21 mouse cellular contexts compared by ENCODE assay signal in the genomic region with DNA sequence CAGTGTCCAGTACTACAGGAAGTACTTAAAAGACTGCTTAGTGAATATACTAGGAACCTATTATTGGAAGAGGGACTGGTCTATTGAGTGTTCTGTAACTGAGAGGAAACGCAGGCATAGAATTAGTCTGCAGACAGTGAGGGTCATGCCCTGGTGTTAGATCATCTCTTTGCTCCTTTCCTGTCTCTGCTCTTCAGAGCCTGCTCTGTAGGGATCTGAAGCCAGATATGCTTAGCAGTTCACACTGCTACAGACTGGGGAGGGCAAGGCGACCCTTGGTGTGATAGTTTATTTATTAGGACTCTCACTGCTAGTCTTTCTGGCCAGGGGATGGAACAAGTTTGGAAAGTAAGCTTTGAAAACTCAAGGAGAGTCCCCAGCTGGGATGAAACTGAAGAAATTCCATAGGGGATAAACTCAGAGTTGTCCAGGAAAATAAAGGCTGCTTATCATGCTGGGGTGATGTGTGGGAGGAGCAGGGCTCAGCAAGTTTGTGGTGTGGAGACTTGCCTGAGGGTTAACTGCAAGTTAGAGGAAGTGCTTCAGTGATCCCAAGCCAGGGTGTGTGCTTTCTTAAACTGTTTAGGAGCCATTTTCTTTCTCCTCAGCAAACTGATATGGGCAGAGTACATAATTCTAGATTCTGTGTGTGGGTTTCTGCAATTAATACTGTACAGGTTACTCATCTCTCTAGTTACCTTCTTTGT. TPM values are rescaled to one million over a fixed set of nuclear protein-coding genes. Genes with fewer than 3 reads are reported as not detected.
DNase-seq lines count a peak whose midpoint lies in the region; ATAC-seq and TF ChIP-seq lines count a peak whose summit lies in the region.
"Had no signal": no experiment of that assay in that cellular context is flagged by ENCODE, and none has a peak within 500 bp of the region (broad histone marks: within the 10 kb centered on the region; RNA-seq: fewer than 3 reads in every experiment).

No protein-coding gene starts in this region.

- WGBS in heart, embryonic 16.5 days, result 33% methylated on average over 2 of the region's 2 CpGs
- WGBS in lung, embryonic 15.5 days, result 28% methylated on average over 2 of the region's 2 CpGs
- WGBS in forebrain, embryonic 15.5 days, result 85% methylated on average over 2 of the region's 2 CpGs

- no peak overlapping the region for H3K4me2 ChIP-seq in heart, embryonic 16.5 days (ENCODE audit: low read depth, low read length)
- no peak overlapping the region for H3K4me2 ChIP-seq in lung, embryonic 15.5 days
- no peak overlapping the region for H3K4me2 ChIP-seq in forebrain, embryonic 15.5 days (replicated peaks)
- H3K4me2 ChIP-seq: hindbrain, embryonic 12.5 days; liver, embryonic 12.5 days had no signal

- ATAC-seq in heart, embryonic 16.5 days (replicated peaks; ENCODE audit: extremely low read depth, insufficient read depth, low FRiP score), result no peak
- no peak for ATAC-seq in lung, embryonic 15.5 days (ENCODE audit: borderline replicate concordance, extremely low read depth, low FRiP score, low TSS enrichment)
- peak; percentile 69 for ATAC-seq in Patski
- ATAC-seq in erythroblast, adult 5-6 weeks (replicated peaks; ENCODE audit: low FRiP score, poor library complexity, severe bottlenecking), result no peak
- no peak for ATAC-seq in forebrain, embryonic 15.5 days (replicated peaks)
- ATAC-seq: liver, embryonic 12.5 days had no signal

- intact Hi-C loops in heart, postnatal 36 days (cut with DNase I), result loop anchor here (2.0 to 10.0 kb wide), 2 partner anchors 49 to 575 kb away; no protein-coding TSS in a partner anchor

- 0 out of 2 replicates have a peak, but pooled peaks cover 4% of the 10 kb centered on the region for H3K4me1 ChIP-seq in heart, embryonic 16.5 days (ENCODE audit: control insufficient read depth, insufficient read depth, low read length)
- H3K4me1 ChIP-seq in lung, embryonic 15.5 days, result peaks cover 15% of the 10 kb centered on the region
- H3K4me1 ChIP-seq in megakaryocyte, embryonic 14.5 days, result peaks cover 81% of the 10 kb centered on the region
- no peaks in the 10 kb centered on the region for H3K4me1 ChIP-seq in forebrain, embryonic 15.5 days
- H3K4me1 ChIP-seq: hindbrain, embryonic 12.5 days; liver, embryonic 12.5 days had no signal

- H3K9me3 ChIP-seq in heart, embryonic 16.5 days (replicated peaks; ENCODE audit: control insufficient read depth, low read length), result no peaks in the 10 kb centered on the region
- H3K9me3 ChIP-seq in lung, embryonic 15.5 days, result no peaks in the 10 kb centered on the region
- no peaks in the 10 kb centered on the region for H3K9me3 ChIP-seq in megakaryocyte, embryonic 14.5 days
- H3K9me3 ChIP-seq in forebrain, embryonic 15.5 days, result no peaks in the 10 kb centered on the region
- H3K9me3 ChIP-seq: hindbrain, embryonic 12.5 days; liver, embryonic 12.5 days had no signal

- no peaks in the 10 kb centered on the region for H3K27me3 ChIP-seq in heart, embryonic 16.5 days (ENCODE audit: control insufficient read depth, insufficient read depth, low read length)
- H3K27me3 ChIP-seq in lung, embryonic 15.5 days, result no peaks in the 10 kb centered on the region
- no peaks in the 10 kb centered on the region for H3K27me3 ChIP-seq in Patski
- H3K27me3 ChIP-seq in megakaryocyte, embryonic 14.5 days (replicated peaks), result no peaks in the 10 kb centered on the region
- H3K27me3 ChIP-seq in forebrain, embryonic 15.5 days, result no peaks in the 10 kb centered on the region
- H3K27me3 ChIP-seq: hindbrain, embryonic 12.5 days; liver, embryonic 12.5 days had no signal

- TF ChIP-seq CTCF in Patski (IDR thresholded peaks at IDR 0.05), result no peak

- CTCF ChIA-PET in Patski (lab: Charles Lee), result interaction anchor here (0.7 to 2.0 kb wide), 5 partner anchors 9 to 57 kb away, joined by 3 to 9 read pairs (median 3); no protein-coding TSS in a partner anchor

- POLR2A ChIA-PET in Patski (lab: Charles Lee), result interaction anchor here (0.6 kb wide), 1 partner anchor 1565 kb away, joined by 4 read pairs; no protein-coding TSS in a partner anchor

- DNase-seq in heart, postnatal 36 days, result no peak
- DNase-seq in lung, postnatal 14 days, result no peak
- DNase-seq in Patski (ENCODE audit: low read depth, low spot score), result no peak
- DNase-seq: adrenal gland, adult 8-10 months; cerebellum, adult 2 months; gastrocnemius, postnatal 25 days; kidney, postnatal 36 days; right cerebral cortex, postnatal 25 days; thymus, adult 2 months had no signal

- H3K4me3 ChIP-seq in heart, embryonic 16.5 days (ENCODE audit: low read length), result no peak overlapping the region
- H3K4me3 ChIP-seq in lung, embryonic 15.5 days, result no peak overlapping the region
- H3K4me3 ChIP-seq in megakaryocyte, embryonic 14.5 days (replicated peaks), result peak overlapping the region; percentile 76
- H3K4me3 ChIP-seq in forebrain, embryonic 15.5 days, result no peak overlapping the region
- H3K4me3 ChIP-seq: hindbrain, embryonic 12.5 days; liver, embryonic 12.5 days had no signal

- H3K36me3 ChIP-seq in heart, embryonic 16.5 days (ENCODE audit: control insufficient read depth, insufficient read depth), result no peaks in the 10 kb centered on the region
- H3K36me3 ChIP-seq in lung, embryonic 15.5 days, result no peaks in the 10 kb centered on the region
- H3K36me3 ChIP-seq in megakaryocyte, embryonic 14.5 days (replicated peaks; ENCODE audit: low read length), result peaks cover 30% of the 10 kb centered on the region
- H3K36me3 ChIP-seq in forebrain, embryonic 15.5 days, result no peaks in the 10 kb centered on the region
- H3K36me3 ChIP-seq: hindbrain, embryonic 12.5 days; liver, embryonic 12.5 days had no signal

- H3K9ac ChIP-seq in heart, embryonic 16.5 days (ENCODE audit: low read length), result no peak overlapping the region
- H3K9ac ChIP-seq in lung, embryonic 15.5 days, result no peak overlapping the region
- no peak overlapping the region for H3K9ac ChIP-seq in forebrain, embryonic 15.5 days (replicated peaks)
- H3K9ac ChIP-seq: hindbrain, embryonic 12.5 days; liver, embryonic 12.5 days had no signal

- H3K27ac ChIP-seq in heart, embryonic 16.5 days (ENCODE audit: low read length), result peak overlapping the region; percentile 1; the same call in 1 of the 2 replicates
- H3K27ac ChIP-seq in lung, embryonic 15.5 days, result peak overlapping the region; percentile 71
- no peak overlapping the region for H3K27ac ChIP-seq in forebrain, embryonic 15.5 days (replicated peaks)
- H3K27ac ChIP-seq: hindbrain, embryonic 12.5 days; liver, embryonic 12.5 days had no signal

- in situ Hi-C loops in Patski (cut with MboI; ENCODE audit: low pct_unique_long_range_greater_than_20kb), result loop anchor here (5.0 kb wide), 2 partner anchors 48 to 577 kb away; no protein-coding TSS in a partner anchor

RNA-seq across cellular contexts. Expression of a gene that starts 16.7 kb away (rescaled TPM):
- 2.8 and 4.0 TPM in 2 replicates for polyA plus RNA-seq in heart, embryonic 16.5 days (2015; fragmentation: Nextera tagmentation; extraction: Ambion mirVana)
- 1 to 10 TPM; 5.0 to 5.8 TPM for total RNA-seq in heart, postnatal 36 days (2021)
- polyA plus RNA-seq in lung, embryonic 15.5 days (2015; fragmentation: Nextera tagmentation; extraction: Ambion mirVana), result 19.1 and 24.7 TPM in 2 replicates
- 0.33 TPM for polyA plus RNA-seq in Patski (2021)
- polyA plus RNA-seq in megakaryocyte, embryonic 14.5 days (2012; ENCODE audit: insufficient read depth, low replicate concordance), result 0.62 TPM in 1 of 2 replicates, not detected in the other
- total RNA-seq in erythroblast, adult 5-6 weeks (2015; ENCODE audit: low replicate concordance), result 0.96 and 4.0 TPM in 2 replicates
- 0.98 and 3.1 TPM in 2 replicates for total RNA-seq in erythroblast, adult 5-6 weeks (2017; ENCODE audit: low replicate concordance)
- 3.0 and 3.5 TPM in 2 replicates for polyA plus RNA-seq in forebrain, embryonic 15.5 days (2015; fragmentation: Nextera tagmentation; extraction: Ambion mirVana)

RNA-seq across cellular contexts. Expression of a gene that starts 24.8 kb away (rescaled TPM):
- 0.36 and 1.1 TPM in 2 replicates for polyA plus RNA-seq in heart, embryonic 16.5 days (2015; fragmentation: Nextera tagmentation; extraction: Ambion mirVana)
- total RNA-seq in heart, postnatal 36 days (2021), result not detected
- 0.21 and 0.29 TPM in 2 replicates for polyA plus RNA-seq in lung, embryonic 15.5 days (2015; fragmentation: Nextera tagmentation; extraction: Ambion mirVana)
- polyA plus RNA-seq in Patski (2021), result not detected
- not detected in 2 replicates for polyA plus RNA-seq in megakaryocyte, embryonic 14.5 days (2012; ENCODE audit: insufficient read depth, low replicate concordance)
- total RNA-seq in erythroblast, adult 5-6 weeks (2015; ENCODE audit: low replicate concordance), result not detected in 2 replicates
- not detected in 2 replicates for total RNA-seq in erythroblast, adult 5-6 weeks (2017; ENCODE audit: low replicate concordance)
- 0.15 TPM in 1 of 2 replicates, not detected in the other for polyA plus RNA-seq in forebrain, embryonic 15.5 days (2015; fragmentation: Nextera tagmentation; extraction: Ambion mirVana)
- total RNA-seq: adrenal gland, adult 8-10 months; gastrocnemius, postnatal 25 days; layer of hippocampus, postnatal 25 days; left cerebral cortex, postnatal 36 days; monocyte, adult 5-6 weeks; neutrophil, adult 5-6 weeks had no signal
- polyA plus RNA-seq: cerebellum, adult 2 months; frontal cortex, adult 2 months; hindbrain, embryonic 12.5 days; liver, embryonic 12.5 days had no signal

RNA-seq across cellular contexts. Expression of a gene that starts 40.6 kb away (rescaled TPM):
- polyA plus RNA-seq in heart, embryonic 16.5 days (2015; fragmentation: Nextera tagmentation; extraction: Ambion mirVana), result 0.85 and 1.1 TPM in 2 replicates
- total RNA-seq in heart, postnatal 36 days (2021), result 1 to 10 TPM in 1 of 2 experiments, under 1 TPM in 1; 0.64 to 1.1 TPM
- 1.4 and 1.6 TPM in 2 replicates for polyA plus RNA-seq in lung, embryonic 15.5 days (2015; fragmentation: Nextera tagmentation; extraction: Ambion mirVana)
- not detected for polyA plus RNA-seq in Patski (2021)
- not detected in 2 replicates for polyA plus RNA-seq in megakaryocyte, embryonic 14.5 days (2012; ENCODE audit: insufficient read depth, low replicate concordance)
- 1.7 and 9.8 TPM in 2 replicates for total RNA-seq in erythroblast, adult 5-6 weeks (2015; ENCODE audit: low replicate concordance)
- 1.7 and 2.2 TPM in 2 replicates for total RNA-seq in erythroblast, adult 5-6 weeks (2017; ENCODE audit: low replicate concordance)
- polyA plus RNA-seq in forebrain, embryonic 15.5 days (2015; fragmentation: Nextera tagmentation; extraction: Ambion mirVana), result 1.5 and 1.7 TPM in 2 replicates
- total RNA-seq: monocyte, adult 5-6 weeks had no signal
